Mouse (Mus musculus) c-Kit-positive CD71-positive TER-119-positive erythroid progenitor cells, embryonic 14.5 days (primary cell): ENCODE measurements around the gene Pkd1l2.

Experiments
- DNase-seq: peaks from one replicate; pipeline ENCODE4 v3.0.0-alpha.2; 2013; ENCODE audit warnings: low spot score

Gene Pkd1l2

GRCm38 (mm10) chr8:117082947-117083559, 804 bp upstream of the Pkd1l2 start:
- DNase-seq, result no peak

- DNase-seq, result no peak
Measured at GRCm38 (mm10) chr8:117079652-117080051, 2.6 kb downstream of the Pkd1l2 start.

GRCm38 (mm10) chr8:117078367-117078926, 3.8 kb downstream of the Pkd1l2 start:
- no peak for DNase-seq

- peak; percentile 71 for DNase-seq
Measured at GRCm38 (mm10) chr8:117074350-117075182, 7.7 kb downstream of the Pkd1l2 start.

- no peak for DNase-seq
Measured at GRCm38 (mm10) chr8:117069708-117070107, 12.5 kb downstream of the Pkd1l2 start.

- DNase-seq, result no peak
Measured at GRCm38 (mm10) chr8:117068294-117068693, 14.0 kb downstream of the Pkd1l2 start.

GRCm38 (mm10) chr8:117067396-117067795, 14.9 kb downstream of the Pkd1l2 start:
- no peak for DNase-seq

- DNase-seq, result no peak
Measured at GRCm38 (mm10) chr8:117066955-117067354, 15.3 kb downstream of the Pkd1l2 start.

- DNase-seq, result no peak
Measured at GRCm38 (mm10) chr8:117061180-117061880, 20.9 kb downstream of the Pkd1l2 start.

- no peak for DNase-seq
Measured at GRCm38 (mm10) chr8:117060306-117060705, 21.9 kb downstream of the Pkd1l2 start.

- no peak for DNase-seq
Measured at GRCm38 (mm10) chr8:117059021-117059420, 23.2 kb downstream of the Pkd1l2 start.

GRCm38 (mm10) chr8:117055097-117055496, 27.2 kb downstream of the Pkd1l2 start:
- no peak for DNase-seq

- DNase-seq, result no peak
Measured at GRCm38 (mm10) chr8:117054146-117054545, 28.1 kb downstream of the Pkd1l2 start.

- DNase-seq, result peak; percentile 37
Measured at GRCm38 (mm10) chr8:117053135-117054079, 28.8 kb downstream of the Pkd1l2 start.

GRCm38 (mm10) chr8:117051316-117051715, 30.9 kb downstream of the Pkd1l2 start:
- no peak for DNase-seq

GRCm38 (mm10) chr8:117050763-117051162, 31.5 kb downstream of the Pkd1l2 start:
- DNase-seq, result no peak

- no peak for DNase-seq
Measured at GRCm38 (mm10) chr8:117049444-117049843, 32.8 kb downstream of the Pkd1l2 start.

- no peak for DNase-seq
Measured at GRCm38 (mm10) chr8:117043584-117043983, 38.7 kb downstream of the Pkd1l2 start.

- no peak for DNase-seq
Measured at GRCm38 (mm10) chr8:117039843-117040242, 42.4 kb downstream of the Pkd1l2 start.

GRCm38 (mm10) chr8:117037374-117037935, 44.8 kb downstream of the Pkd1l2 start:
- no peak for DNase-seq

GRCm38 (mm10) chr8:117033393-117033792, 48.9 kb downstream of the Pkd1l2 start:
- no peak for DNase-seq
